Mouse (Mus musculus) erythroid progenitor cell, adult 5-6 weeks (primary cell): ENCODE results near the gene Rnf20. TPM values are rescaled to one million over a fixed set of nuclear protein-coding genes. Genes with fewer than 3 reads are reported as not detected.
"Not testable (repeated sequence)": the region's sequence is repeated elsewhere in the genome, so short reads cannot be mapped to it uniquely, and the experiment has no call there.

Experiments used
- ATAC-seq: replicated peaks from 2 replicates; pipeline ENCODE4 v1.8.0; 2016; ENCODE audit warnings: moderate number of reproducible peaks, mild to moderate bottlenecking, moderate TSS enrichment, inconsistent platforms; ENCODE audit not compliant: poor library complexity, low FRiP score, severe bottlenecking
- total RNA-seq, 2 experiments: library from RNA; stranded (forward) in 1 of 2; stranded (reverse) in 1 of 2; fragments of 150-400 nt in 1 of 2; fragments of 186-747, 209-891 nt in 1 of 2; gene quantifications; 2 replicates each; pipeline versions ENCODE4 v1.2.3 to v1.2.4; 2015 to 2017; ENCODE audit warnings: low replicate concordance in 2 of 2

Gene Rnf20
- total RNA-seq (2015; ENCODE audit: low replicate concordance), result 40.0 and 42.3 TPM in 2 replicates
- 67.5 and 80.0 TPM in 2 replicates for total RNA-seq (2017; ENCODE audit: low replicate concordance)

- ATAC-seq, result peak; percentile 96
Observed at GRCm38 (mm10) chr4:49631319-49632138, at the start of gene Rnf20. Rnf20 (plus strand) TSS chr4:49632006.

GRCm38 (mm10) chr4:49583965-49584831 lies 47.6 kb upstream of the Rnf20 start:
- ATAC-seq, result no peak

GRCm38 (mm10) chr4:49585524-49586101 lies 46.2 kb upstream of the Rnf20 start:
- no peak for ATAC-seq

GRCm38 (mm10) chr4:49586811-49587210 lies 45.0 kb upstream of the Rnf20 start:
- ATAC-seq, result no peak

GRCm38 (mm10) chr4:49590152-49590551 lies 41.7 kb upstream of the Rnf20 start:
- ATAC-seq, result no peak

GRCm38 (mm10) chr4:49596846-49597182 lies 35.0 kb upstream of the Rnf20 start:
- ATAC-seq, result no peak

GRCm38 (mm10) chr4:49597183-49598100 lies 34.4 kb upstream of the Rnf20 start, which contains the start of gene Tmem246:
Tmem246 (minus strand) TSS chr4:49597876.
- ATAC-seq, result peak; percentile 70; the same call in 1 of the 2 replicates

- no peak for ATAC-seq
Observed at GRCm38 (mm10) chr4:49603161-49603560, 28.6 kb upstream of the Rnf20 start.

GRCm38 (mm10) chr4:49604016-49604546 lies 27.7 kb upstream of the Rnf20 start:
- ATAC-seq, result no peak

- ATAC-seq, result no peak
Observed at GRCm38 (mm10) chr4:49604616-49605015, 27.2 kb upstream of the Rnf20 start.

- ATAC-seq, result no peak
Observed at GRCm38 (mm10) chr4:49605459-49605858, 26.3 kb upstream of the Rnf20 start.

GRCm38 (mm10) chr4:49616924-49617323 lies 14.9 kb upstream of the Rnf20 start:
- ATAC-seq, result no peak

GRCm38 (mm10) chr4:49619861-49620260 lies 11.9 kb upstream of the Rnf20 start:
- not testable (repeated sequence) for ATAC-seq

- ATAC-seq, result no peak
Observed at GRCm38 (mm10) chr4:49622272-49622671, 9.5 kb upstream of the Rnf20 start.

- no peak for ATAC-seq
Observed at GRCm38 (mm10) chr4:49623916-49624315, 7.9 kb upstream of the Rnf20 start.

- not testable (repeated sequence) for ATAC-seq
Observed at GRCm38 (mm10) chr4:49624969-49625368, 6.8 kb upstream of the Rnf20 start.

GRCm38 (mm10) chr4:49626973-49627372 lies 4.8 kb upstream of the Rnf20 start:
- ATAC-seq, result 0 out of 2 replicates have a peak, but pooled peaks have one; percentile 41

GRCm38 (mm10) chr4:49628941-49629340 lies 2.9 kb upstream of the Rnf20 start:
- ATAC-seq, result no peak

- ATAC-seq, result peak; percentile 74; the same call in 1 of the 2 replicates
Observed at GRCm38 (mm10) chr4:49632139-49632481, 304 bp downstream of the Rnf20 start.
